Mouse (Mus musculus) megakaryocyte, embryonic 14.5 days (primary cell): Measurements from ENCODE around the gene Wdfy1. TPM values are rescaled to one million over a fixed set of nuclear protein-coding genes. Genes with fewer than 3 reads are reported as not detected.

Source experiments
- H3K27me3 ChIP-seq: replicated peaks from 2 replicates; pipeline ENCODE3; 2012; ENCODE audit warnings: inconsistent platforms
- H3K36me3 ChIP-seq: replicated peaks from 2 replicates; pipeline ENCODE3; 2012; ENCODE audit warnings: low read length, inconsistent platforms, mixed read lengths
- H3K4me1 ChIP-seq: 2 replicates; pipeline ENCODE4 v1.6.1; 2012; ENCODE audit warnings: inconsistent platforms
- H3K4me3 ChIP-seq: replicated peaks from 2 replicates; pipeline ENCODE3; 2012; ENCODE audit warnings: moderate library complexity, mild to moderate bottlenecking, inconsistent platforms
- H3K9me3 ChIP-seq: 2 replicates; pipeline ENCODE4 v1.6.1; 2012; ENCODE audit warnings: inconsistent platforms
- FLI1 ChIP-seq: IDR thresholded peaks from 2 replicates; pipeline ENCODE4 v1.6.1; 2012; ENCODE audit warnings: low read length, inconsistent platforms, mixed read lengths
- GATA1 ChIP-seq: IDR thresholded peaks from 3 replicates; pipeline ENCODE4 v1.6.1; 2012; ENCODE audit warnings: mixed read lengths, low read length, inconsistent platforms, borderline replicate concordance
- polyA plus RNA-seq: library from polyadenylated mRNA; stranded (reverse); fragments of >175 nt; gene quantifications from 2 replicates; pipeline ENCODE4 v1.2.3, GENCODE M21; 2012; ENCODE audit warnings: low replicate concordance; ENCODE audit not compliant: insufficient read depth

The Wdfy1 gene
- polyA plus RNA-seq, 1 experiment: 98.6 TPM

DNA sequence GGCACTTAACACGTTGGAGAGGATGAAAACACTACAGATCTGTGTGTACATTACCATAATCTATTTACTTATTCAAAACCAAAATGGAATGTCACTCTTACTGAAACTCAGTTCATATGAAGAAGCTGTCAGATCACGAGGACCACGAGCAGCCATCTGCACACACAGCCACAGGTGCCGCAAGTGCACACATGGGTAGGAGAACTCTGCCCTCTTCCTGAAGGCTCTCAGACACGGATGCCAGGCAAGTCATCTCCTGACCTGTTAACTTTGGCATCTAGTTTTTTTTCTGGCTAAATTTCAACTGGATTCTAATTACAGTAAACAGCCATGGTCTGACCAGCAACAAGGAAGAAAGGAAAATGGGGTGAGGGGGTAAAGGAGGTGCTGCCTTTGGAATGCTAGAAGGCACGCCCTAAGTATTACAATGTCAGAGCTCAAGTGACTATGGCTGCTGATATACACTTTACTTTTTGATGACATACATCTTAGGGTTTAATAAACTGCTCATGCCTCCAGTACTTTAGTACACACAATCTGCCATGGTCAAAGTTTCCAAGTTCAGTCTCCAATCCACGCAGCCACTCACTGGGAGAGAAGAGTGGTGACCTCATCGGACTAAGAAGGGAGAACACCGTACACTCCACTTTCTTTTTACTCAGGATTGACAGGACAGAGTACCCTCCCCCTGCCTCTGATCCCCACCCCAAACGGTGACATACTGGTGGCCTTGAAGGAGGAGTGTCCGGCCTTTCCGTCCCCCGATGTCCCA lies 61.6 kb downstream of the Wdfy1 start:
- H3K4me3 ChIP-seq: peak overlapping the region; percentile 35
- H3K36me3 ChIP-seq: peaks cover 56% of the 10 kb centered on the region
- TF ChIP-seq GATA1 (no peak), FLI1 (no peak)
- peaks cover 59% of the 10 kb centered on the region for H3K4me1 ChIP-seq
- H3K27me3 ChIP-seq: no peaks in the 10 kb centered on the region
- H3K9me3 ChIP-seq: no peaks in the 10 kb centered on the region

DNA sequence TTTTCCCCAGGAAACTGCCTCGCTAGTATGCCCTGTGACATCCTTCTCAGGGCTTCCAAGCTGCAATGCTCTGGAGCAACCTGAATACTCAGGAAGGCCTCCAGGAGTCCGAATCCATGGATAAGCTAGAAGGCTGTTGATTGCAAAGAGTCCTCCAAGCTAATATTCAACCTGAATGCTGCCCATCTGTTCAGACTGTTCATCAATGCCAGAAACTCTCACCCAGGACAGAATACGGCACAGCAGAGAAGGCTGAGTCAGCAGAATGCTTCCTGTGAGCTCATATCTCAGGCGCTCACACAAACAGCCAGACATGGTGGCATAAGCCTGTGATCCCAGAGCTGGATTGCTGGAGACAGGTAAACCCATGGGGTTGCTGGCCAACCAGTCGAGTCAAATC lies 62.9 kb downstream of the Wdfy1 start:
- peaks cover 66% of the 10 kb centered on the region for H3K4me1 ChIP-seq
- TF ChIP-seq FLI1: no peak
- TF ChIP-seq GATA1: no peak
- no peaks in the 10 kb centered on the region for H3K9me3 ChIP-seq
- peaks cover 65% of the 10 kb centered on the region for H3K36me3 ChIP-seq
- no peak overlapping the region for H3K4me3 ChIP-seq
- no peaks in the 10 kb centered on the region for H3K27me3 ChIP-seq

DNA sequence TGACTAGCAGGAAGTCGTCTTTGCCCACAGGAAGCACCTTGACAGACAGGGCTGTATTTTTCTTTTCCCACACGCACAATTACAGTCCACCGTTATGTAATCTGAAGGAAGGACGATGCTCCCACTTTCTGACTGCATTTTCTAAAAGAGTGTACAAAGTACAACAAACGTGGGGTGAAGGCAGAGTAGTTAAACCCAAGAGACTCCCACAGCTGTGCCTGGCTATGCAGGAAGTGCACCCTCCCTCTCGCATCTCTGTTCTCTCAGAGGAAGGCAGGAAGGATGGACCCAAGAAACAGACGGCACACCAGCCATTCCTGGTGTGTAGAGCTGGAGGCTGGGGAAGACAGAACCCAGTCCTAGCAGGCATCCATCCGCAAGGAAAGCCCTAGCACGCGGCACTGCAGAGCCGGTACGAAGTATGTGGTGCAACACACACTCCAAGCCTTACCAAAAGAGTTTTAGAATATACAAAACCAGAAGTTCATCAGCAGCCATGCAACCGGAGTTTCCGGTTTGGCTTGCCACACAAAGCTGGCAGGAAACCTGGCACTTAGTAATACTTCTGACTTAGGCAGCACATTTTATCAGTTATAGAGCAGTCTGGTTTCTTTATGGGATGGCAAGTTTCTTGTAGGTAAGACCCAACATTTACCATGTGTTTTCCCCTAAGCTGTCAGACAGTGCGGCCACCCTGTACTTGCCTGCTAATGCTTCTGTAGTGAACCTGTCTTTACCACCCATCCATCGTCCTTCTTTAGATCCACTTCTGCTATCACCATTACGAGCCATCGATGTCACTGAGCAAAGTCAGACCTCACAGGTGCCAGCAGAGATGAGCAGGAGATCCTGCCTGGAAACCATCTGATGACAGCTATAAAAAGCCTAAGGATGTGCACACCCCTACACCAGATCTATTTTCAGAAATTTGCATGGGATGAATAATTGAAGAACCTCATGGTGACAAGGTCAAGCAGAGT lies 64.5 kb downstream of the Wdfy1 start:
- peaks cover 78% of the 10 kb centered on the region for H3K4me1 ChIP-seq
- no peaks in the 10 kb centered on the region for H3K27me3 ChIP-seq
- H3K4me3 ChIP-seq: peak overlapping the region; percentile 82
- H3K9me3 ChIP-seq: no peaks in the 10 kb centered on the region
- TF ChIP-seq FLI1 (peak; percentile 76), GATA1 (no peak)
- H3K36me3 ChIP-seq: peaks cover 81% of the 10 kb centered on the region

DNA sequence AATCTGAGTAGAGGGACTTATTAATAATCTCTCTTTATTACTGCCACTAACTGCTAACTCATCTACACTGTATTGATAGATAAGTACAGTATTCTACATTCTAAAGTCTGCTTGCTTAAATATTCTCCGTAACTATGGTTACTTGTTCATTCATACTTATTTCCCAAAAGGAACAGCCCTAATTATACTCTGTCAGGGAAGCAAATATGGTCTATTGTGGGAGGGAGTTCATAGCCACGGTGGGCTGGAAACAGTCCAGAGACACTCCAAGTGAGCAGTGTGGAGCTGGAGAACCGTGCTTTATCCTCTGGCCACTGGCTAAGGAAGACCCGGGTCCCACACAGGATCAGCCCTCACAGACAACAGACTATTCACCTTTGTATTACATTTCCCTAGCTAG lies 65.3 kb downstream of the Wdfy1 start:
- Histone ChIP-seq H3K27me3 (no peaks in the 10 kb centered on the region), H3K4me1 (peaks cover 84% of the 10 kb centered on the region), H3K36me3 (peaks cover 89% of the 10 kb centered on the region), H3K9me3 (no peaks in the 10 kb centered on the region), H3K4me3 (peak overlapping the region; percentile 71)
- no peak for TF ChIP-seq GATA1
- TF ChIP-seq FLI1: no peak

DNA sequence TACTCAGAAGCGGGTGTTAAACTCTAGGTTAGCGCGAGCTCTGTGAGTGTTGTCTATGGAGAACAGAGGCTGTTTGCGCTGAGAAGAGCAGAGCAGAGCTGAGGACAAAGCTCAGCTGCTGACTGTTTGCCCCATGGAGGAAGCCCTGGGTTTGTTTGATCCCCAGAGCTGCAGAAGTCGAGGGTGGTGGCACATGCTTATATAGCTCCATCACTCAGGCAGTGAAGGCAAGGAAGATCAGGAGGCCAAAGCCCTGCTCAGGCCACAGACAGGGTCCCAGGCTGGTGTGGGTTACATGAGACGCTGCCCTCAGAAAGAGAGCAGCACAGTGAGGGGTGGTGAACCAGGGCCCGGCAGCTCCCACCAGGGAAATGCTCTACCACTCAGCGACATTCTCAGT lies 65.7 kb downstream of the Wdfy1 start:
- Histone ChIP-seq H3K36me3 (peaks cover 94% of the 10 kb centered on the region), H3K9me3 (no peaks in the 10 kb centered on the region), H3K4me3 (no peak overlapping the region), H3K4me1 (peaks cover 86% of the 10 kb centered on the region), H3K27me3 (no peaks in the 10 kb centered on the region)
- TF ChIP-seq FLI1 (no peak), GATA1 (no peak)

DNA sequence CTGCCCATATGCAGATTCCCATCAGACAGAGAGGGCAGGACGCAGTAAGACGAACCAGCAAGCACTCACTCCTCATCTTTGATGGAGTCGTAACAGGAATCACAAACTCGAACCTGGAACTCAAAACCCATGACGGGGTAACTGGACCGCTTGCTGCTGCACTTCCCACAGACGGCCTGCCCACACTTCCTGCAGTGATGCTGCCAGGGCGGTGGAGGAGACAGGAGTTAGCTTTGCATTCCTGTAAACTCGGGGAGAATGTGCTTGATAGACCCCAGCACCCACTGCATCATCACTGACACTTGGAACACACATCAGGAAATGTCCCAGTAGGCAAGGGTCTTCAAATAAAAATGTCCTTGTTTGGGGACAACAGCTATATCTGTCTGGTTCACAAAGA lies 68.6 kb downstream of the Wdfy1 start:
- Histone ChIP-seq H3K9me3 (no peaks in the 10 kb centered on the region), H3K4me1 (peaks cover 86% of the 10 kb centered on the region), H3K27me3 (no peaks in the 10 kb centered on the region), H3K36me3 (peaks cover 92% of the 10 kb centered on the region), H3K4me3 (no peak overlapping the region)
- TF ChIP-seq FLI1 (no peak), GATA1 (no peak)

DNA sequence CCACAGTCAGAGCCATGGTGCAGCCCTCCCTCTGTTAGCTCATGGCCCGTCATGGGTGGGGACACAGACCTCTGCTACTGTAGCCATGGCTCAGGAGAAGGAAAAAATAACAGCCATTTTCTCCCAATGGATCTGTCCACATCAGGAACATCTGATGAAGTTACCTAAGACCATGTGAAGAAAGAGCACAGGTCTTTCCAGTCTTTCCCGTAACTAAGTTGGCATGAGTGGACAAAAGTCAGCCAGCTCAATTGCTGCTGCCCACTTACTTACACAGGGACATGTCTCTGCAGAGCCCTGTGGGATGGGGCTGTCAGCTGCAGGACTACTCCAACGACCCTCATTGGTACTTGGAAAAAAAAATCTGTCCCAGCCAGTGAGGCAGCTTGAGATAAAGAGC lies 69.2 kb downstream of the Wdfy1 start:
- no peak overlapping the region for H3K4me3 ChIP-seq
- peaks cover 86% of the 10 kb centered on the region for H3K4me1 ChIP-seq
- no peaks in the 10 kb centered on the region for H3K9me3 ChIP-seq
- H3K27me3 ChIP-seq: no peaks in the 10 kb centered on the region
- TF ChIP-seq FLI1 (no peak), GATA1 (no peak)
- H3K36me3 ChIP-seq: peaks cover 92% of the 10 kb centered on the region

DNA sequence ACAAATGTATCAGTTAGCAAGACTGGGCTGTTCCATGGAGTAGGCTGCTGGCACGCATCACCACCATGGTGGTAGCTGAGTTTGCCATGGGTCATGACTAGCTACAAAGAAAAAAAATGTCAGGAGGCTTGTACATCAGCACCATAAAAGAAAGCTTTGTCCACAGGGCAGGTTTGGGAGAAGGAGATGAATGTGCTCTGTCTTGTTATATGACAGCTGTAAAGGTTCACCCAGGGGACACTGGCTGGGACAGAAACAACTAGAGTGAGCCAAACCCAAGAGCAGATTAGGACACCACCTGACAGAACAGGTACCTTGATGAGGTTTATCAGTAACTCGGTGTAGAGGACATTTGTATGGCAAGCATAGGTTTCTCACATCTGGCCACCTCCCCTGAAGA lies 71.3 kb downstream of the Wdfy1 start:
- Histone ChIP-seq H3K27me3 (no peaks in the 10 kb centered on the region), H3K36me3 (peaks cover 95% of the 10 kb centered on the region), H3K9me3 (no peaks in the 10 kb centered on the region), H3K4me1 (peaks cover 86% of the 10 kb centered on the region), H3K4me3 (no peak overlapping the region)
- TF ChIP-seq GATA1 (no peak), FLI1 (no peak)

DNA sequence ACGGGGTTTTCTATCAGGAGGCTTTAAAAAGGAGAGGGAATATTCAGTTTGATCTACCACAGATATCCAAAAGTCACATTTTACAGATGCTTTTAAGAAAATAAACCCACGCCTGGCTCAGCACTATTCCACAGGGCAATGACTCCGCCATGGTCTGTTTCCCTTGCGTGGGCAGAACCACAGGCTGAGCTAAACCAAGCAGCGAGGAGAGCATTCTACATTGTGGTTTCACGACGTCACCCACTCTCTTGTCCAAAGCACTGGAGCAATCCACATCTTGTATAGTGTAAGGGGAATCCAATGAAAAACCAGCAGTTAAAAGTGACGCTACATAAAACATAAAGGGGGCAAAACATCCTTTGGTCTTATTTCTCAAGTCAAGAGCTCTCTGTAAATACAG lies 72.4 kb downstream of the Wdfy1 start:
- Histone ChIP-seq H3K9me3 (no peaks in the 10 kb centered on the region), H3K4me1 (peaks cover 89% of the 10 kb centered on the region), H3K4me3 (no peak overlapping the region), H3K36me3 (peaks cover 90% of the 10 kb centered on the region), H3K27me3 (no peaks in the 10 kb centered on the region)
- TF ChIP-seq FLI1 (no peak), GATA1 (no peak)

DNA sequence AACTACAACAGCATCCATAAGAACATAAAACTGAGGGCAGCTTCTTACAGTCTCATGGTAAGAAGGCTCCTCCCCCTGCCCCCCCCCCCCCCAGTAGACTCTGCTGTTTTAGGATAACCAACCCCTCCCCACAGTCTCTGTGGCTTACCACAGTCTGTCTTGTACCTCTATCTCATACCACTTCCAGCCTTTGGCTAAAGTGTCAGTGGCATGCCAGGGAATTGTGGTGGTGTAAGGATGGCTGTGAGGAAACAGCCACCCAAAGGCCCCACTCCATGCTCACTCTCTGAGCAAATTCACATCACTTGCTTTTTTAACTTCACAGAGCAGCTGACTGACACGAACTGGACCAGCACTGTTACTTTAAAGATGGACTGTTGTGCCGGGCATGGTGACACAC lies 77.4 kb downstream of the Wdfy1 start:
- Histone ChIP-seq H3K27me3 (no peaks in the 10 kb centered on the region), H3K4me3 (peak overlapping the region; percentile 54), H3K4me1 (peaks cover 82% of the 10 kb centered on the region), H3K36me3 (peaks cover 60% of the 10 kb centered on the region), H3K9me3 (no peaks in the 10 kb centered on the region)
- TF ChIP-seq FLI1 (no peak), GATA1 (no peak)
